Mouse (Mus musculus): ENCODE results near the gene Ddit4.

Gene Ddit4

GRCm38 (mm10) chr10:59948363-59949254 is 3.0 kb downstream of the Ddit4 start:
- peak in 1 of 2 experiments; percentile 25 for DNase-seq (ENCODE audit: low spot score in 2 of 2)

- no peak for DNase-seq (ENCODE audit: low spot score in 2 of 2)
These were observed 4.1 kb downstream of the Ddit4 start for GRCm38 (mm10) chr10:59947296-59948073.

- DNase-seq (ENCODE audit: low spot score in 2 of 2) = no peak
These were observed 5.3 kb downstream of the Ddit4 start for GRCm38 (mm10) chr10:59946362-59946761.

GRCm38 (mm10) chr10:59945416-59945815 is 6.2 kb downstream of the Ddit4 start:
- DNase-seq (ENCODE audit: low spot score in 2 of 2) = no peak

GRCm38 (mm10) chr10:59943421-59943989 is 8.1 kb downstream of the Ddit4 start:
- DNase-seq (ENCODE audit: low spot score in 2 of 2) = peak in 1 of 2 experiments; percentile 76

GRCm38 (mm10) chr10:59942847-59943420 is 8.7 kb downstream of the Ddit4 start:
- DNase-seq (ENCODE audit: low spot score in 2 of 2) = peak in 1 of 2 experiments; percentile 82

GRCm38 (mm10) chr10:59942281-59942846 is 9.3 kb downstream of the Ddit4 start:
- DNase-seq (ENCODE audit: low spot score in 2 of 2) = peak in 1 of 2 experiments; percentile 54

- DNase-seq (ENCODE audit: low spot score in 2 of 2) = no peak
These were observed 12.6 kb downstream of the Ddit4 start for GRCm38 (mm10) chr10:59939081-59939480.

GRCm38 (mm10) chr10:59938662-59939061 is 13.0 kb downstream of the Ddit4 start:
- DNase-seq (ENCODE audit: low spot score in 2 of 2) = no peak

GRCm38 (mm10) chr10:59936058-59936856 is 15.4 kb downstream of the Ddit4 start:
- DNase-seq (ENCODE audit: low spot score in 2 of 2) = no peak

- no peak for DNase-seq (ENCODE audit: low spot score in 2 of 2)
These were observed 17.6 kb downstream of the Ddit4 start for GRCm38 (mm10) chr10:59934039-59934438.

GRCm38 (mm10) chr10:59932521-59932920 is 19.1 kb downstream of the Ddit4 start:
- no peak for DNase-seq (ENCODE audit: low spot score in 2 of 2)

- peak in 1 of 2 experiments; percentile 44 for DNase-seq (ENCODE audit: low spot score in 2 of 2)
These were observed 20.6 kb downstream of the Ddit4 start for GRCm38 (mm10) chr10:59930996-59931395.

GRCm38 (mm10) chr10:59929205-59929604 is 22.4 kb downstream of the Ddit4 start:
- no peak for DNase-seq (ENCODE audit: low spot score in 2 of 2)

- DNase-seq (ENCODE audit: low spot score in 2 of 2) = no peak
These were observed 27.3 kb downstream of the Ddit4 start for GRCm38 (mm10) chr10:59924305-59924704.

- no peak for DNase-seq (ENCODE audit: low spot score in 2 of 2)
These were observed 28.1 kb downstream of the Ddit4 start for GRCm38 (mm10) chr10:59923493-59923892.

- DNase-seq (ENCODE audit: low spot score in 2 of 2) = peak in 1 of 2 experiments; percentile 73
These were observed 30.6 kb downstream of the Ddit4 start for GRCm38 (mm10) chr10:59920810-59921681.

GRCm38 (mm10) chr10:59920485-59920809 is 31.2 kb downstream of the Ddit4 start:
- DNase-seq (ENCODE audit: low spot score in 2 of 2) = no peak

GRCm38 (mm10) chr10:59919494-59920181 is 32.0 kb downstream of the Ddit4 start:
- no peak for DNase-seq (ENCODE audit: low spot score in 2 of 2)

Measured in left cerebral cortex, adult 9 months (tissue).